Mouse (Mus musculus) c-Kit-negative CD71-positive TER-119-positive erythroid progenitor cells, embryonic 14.5 days (primary cell): ENCODE measurements around the gene Hepacam.

Experiments used
- DNase-seq: peaks from one replicate; pipeline ENCODE4 v3.0.0-alpha.2; 2013; ENCODE audit warnings: low read depth, low spot score

Gene Hepacam

DNA sequence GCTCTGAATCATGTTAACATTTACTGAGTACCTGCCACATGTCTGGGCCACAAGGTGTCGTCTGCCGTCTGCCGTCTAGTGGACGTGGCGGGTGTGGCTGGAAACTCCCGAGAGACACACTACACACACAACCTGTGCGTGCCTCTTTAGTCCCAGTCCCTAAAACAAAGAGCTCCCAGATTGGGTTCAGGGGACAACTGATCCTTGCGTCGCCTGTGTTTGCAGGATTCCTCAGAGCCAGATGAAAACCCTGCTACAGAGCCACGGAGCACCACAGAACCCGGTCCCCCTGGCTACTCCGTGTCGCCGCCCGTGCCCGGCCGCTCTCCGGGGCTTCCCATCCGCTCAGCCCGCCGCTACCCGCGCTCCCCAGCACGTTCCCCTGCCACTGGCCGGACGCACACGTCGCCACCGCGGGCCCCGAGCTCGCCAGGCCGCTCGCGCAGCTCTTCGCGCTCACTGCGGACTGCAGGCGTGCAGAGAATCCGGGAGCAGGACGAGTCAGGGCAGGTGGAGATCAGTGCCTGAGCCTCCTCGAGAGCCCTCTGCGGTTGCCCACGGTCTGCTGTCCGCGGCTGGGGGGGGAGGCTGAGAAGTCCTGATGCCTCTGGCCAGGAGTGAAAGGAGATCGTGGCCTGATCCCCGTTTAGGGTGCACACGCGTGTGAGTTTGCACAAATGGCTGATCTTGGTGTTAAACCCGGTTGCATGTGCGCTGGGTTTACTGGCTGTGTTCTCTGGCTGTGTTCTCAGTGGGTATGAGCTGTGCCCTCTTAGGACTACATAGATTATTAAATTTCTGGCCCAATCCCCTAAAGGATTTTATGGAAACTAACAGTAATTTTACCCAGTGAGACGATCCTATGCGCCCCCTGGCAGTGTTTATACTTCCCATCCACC, 17.4 kb downstream of the Hepacam start:
- DNase-seq: no peak

DNA sequence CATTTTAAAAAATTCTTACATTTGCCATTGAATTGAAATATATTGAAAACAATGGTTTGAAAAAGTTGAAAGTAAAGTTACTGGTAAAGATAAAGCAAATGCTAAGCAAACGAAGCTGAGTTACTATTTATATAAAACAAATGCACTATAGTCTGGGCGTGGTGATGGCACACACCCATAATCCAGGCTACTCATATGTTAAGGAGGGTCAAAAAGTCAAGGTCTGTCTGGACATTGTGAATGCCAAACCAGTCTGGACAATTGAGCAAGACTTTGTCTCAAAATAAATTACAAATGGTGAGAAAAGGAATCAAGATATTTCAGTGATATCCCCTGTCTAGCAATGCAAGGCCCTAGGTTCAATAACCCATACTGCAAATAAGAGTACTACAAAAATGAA, 23.7 kb downstream of the Hepacam start:
- no peak for DNase-seq

DNA sequence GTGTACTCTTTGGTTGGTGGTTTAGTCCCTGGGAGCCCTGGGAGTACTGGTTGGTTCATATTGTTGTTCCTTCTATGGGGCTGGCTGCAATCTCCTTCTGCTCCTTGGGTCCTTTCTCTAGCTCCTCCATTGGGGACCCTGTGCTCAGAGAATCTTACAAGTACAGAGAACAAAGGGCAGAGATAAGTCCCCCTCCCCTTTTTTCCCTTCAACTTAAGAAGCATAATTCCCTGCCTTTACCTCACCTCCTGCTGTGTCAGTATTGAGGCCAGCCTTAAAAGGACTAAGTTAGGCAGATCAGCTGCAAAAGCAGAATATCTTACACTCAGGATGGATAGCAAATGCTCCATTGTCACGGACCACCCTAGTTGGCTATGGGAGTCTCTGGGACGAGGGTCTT, 24.9 kb downstream of the Hepacam start:
- DNase-seq: no peak

DNA sequence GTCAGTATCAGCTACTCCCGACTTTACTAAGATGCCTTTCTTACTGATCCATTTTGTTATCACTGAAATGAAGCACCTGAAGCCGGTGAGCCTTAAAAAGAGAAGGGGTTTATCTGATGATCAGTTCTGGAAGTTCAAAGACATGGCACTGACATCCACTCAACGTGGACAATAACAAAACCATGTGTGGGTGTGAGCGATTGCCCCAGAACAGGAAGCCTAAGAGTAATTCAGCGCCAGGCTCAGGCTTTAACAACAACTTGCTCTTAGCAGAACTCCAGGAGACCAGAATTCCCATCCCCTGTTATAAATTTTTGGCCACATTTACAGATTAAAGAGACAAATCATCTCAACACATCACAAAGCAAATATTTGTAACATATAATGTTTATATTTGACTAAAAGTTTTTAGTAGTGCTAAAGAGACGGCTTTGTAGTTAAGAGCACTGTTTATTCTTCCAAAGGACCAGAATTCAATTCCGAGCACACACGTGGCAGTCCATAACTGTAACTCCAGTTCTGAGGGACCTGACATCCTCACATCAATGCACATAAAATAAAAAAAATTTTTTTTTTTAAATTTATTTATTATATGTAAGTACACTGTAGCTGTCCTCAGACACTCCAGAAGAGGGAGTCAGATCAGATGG, 26.5 kb downstream of the Hepacam start:
- no peak for DNase-seq

DNA sequence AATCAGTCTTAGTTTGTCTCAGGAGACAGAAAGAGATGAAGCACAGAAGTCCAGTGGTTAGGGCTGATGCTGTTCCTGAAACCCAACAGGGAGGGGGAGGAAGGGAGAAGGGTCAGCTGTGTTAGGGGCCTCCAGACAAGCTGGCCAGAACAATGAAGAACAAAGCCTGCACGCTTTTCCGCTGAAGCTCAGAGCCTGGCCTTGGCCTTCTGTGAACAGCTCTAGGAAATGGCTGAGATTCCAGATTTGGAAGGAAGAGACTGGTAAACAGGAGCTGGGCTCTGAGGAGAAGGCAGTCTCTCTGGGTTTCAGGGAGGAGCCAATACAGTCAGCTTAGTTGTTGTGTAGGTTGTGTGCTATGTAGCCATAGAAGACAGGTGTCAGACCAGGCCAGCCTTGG, 33.4 kb downstream of the Hepacam start:
- DNase-seq: no peak

DNA sequence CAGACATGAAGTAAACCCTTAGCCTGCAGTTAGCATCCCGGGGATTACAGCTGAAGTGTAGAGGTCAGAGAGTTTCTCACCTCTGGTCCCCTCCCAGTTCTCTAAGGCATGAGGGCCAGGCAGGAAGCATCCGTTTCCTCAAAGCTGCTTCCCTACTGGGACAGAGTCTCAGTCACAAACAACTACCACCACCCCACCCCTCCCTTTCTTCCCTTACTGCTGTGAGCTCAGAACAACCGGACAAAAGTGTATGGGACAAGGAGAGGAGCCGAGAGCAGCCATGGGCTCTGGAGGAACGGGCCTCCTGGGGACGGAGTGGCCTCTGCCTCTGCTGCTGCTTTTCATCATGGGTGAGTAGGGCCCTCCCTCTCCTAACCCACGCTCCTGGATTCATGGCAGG, 34.7 kb downstream of the Hepacam start, which contains the start of gene Robo4:
Robo4 (plus strand) TSS at position 96 of the 400 bp plus-strand sequence.
- no peak for DNase-seq

DNA sequence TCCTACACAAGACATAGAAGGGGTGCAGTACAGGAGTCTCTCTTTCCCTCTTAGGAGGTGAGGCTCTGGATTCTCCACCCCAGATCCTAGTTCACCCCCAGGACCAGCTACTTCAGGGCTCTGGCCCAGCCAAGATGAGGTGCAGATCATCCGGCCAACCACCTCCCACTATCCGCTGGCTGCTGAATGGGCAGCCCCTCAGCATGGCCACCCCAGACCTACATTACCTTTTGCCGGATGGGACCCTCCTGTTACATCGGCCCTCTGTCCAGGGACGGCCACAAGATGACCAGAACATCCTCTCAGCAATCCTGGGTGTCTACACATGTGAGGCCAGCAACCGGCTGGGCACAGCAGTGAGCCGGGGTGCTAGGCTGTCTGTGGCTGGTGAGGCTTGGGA, 35.4 kb downstream of the Hepacam start:
- DNase-seq: no peak

DNA sequence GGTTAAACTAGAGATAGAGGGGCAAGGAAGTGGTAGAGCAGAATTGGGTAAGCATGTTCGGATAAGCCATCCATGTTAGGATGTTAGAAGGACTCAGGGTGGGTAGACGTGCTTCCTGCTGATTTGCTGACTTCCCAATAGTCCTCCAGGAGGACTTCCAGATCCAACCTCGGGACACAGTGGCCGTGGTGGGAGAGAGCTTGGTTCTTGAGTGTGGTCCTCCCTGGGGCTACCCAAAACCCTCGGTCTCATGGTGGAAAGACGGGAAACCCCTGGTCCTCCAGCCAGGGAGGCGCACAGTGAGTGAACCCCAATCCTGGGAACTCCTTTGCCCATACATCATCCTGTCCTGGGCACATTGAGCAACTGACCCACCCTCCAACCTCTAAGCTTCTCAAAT, 35.9 kb downstream of the Hepacam start:
- no peak for DNase-seq

DNA sequence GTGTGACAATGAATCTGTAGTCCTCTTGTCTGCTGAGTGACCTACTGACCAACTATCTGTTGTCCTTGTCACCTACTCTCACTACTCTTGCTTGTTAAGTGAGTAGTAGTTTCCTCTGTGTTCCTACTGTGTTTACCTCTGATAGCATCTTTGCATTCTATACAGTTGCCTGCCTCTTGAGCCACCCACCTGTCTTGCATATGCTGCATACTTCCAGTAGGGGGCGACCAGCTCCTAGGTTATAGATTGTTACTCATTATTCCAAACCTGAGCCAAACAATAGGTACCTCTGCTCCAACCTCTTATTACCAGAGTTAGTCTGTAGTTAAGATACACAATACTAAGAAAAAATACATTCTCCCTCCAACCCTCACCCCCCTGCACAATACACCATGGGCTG, 39.2 kb downstream of the Hepacam start:
- no peak for DNase-seq

DNA sequence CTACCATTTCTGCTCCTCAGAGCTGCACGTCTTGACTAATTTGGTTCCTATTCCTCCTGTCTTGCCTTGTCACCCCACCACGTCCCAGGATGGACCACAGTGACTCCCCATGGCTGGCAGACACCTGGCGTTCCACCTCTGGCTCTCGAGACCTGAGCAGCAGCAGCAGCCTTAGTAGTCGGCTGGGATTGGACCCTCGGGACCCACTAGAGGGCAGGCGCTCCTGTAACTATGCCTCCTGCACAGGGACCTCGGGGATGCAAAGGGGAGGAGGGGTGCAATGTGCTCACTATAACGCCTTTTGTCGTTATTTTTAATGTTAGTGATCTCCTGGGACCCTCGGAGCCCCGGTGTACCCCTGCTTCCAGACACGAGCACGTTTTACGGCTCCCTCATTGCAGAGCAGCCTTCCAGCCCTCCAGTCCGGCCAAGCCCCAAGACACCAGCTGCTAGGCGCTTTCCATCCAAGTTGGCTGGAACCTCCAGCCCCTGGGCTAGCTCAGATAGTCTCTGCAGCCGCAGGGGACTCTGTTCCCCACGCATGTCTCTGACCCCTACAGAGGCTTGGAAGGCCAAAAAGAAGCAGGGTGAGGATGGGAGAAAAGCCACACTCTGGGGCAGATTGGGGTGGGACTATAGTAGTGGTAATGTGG, 40.8 kb downstream of the Hepacam start:
- no peak for DNase-seq

DNA sequence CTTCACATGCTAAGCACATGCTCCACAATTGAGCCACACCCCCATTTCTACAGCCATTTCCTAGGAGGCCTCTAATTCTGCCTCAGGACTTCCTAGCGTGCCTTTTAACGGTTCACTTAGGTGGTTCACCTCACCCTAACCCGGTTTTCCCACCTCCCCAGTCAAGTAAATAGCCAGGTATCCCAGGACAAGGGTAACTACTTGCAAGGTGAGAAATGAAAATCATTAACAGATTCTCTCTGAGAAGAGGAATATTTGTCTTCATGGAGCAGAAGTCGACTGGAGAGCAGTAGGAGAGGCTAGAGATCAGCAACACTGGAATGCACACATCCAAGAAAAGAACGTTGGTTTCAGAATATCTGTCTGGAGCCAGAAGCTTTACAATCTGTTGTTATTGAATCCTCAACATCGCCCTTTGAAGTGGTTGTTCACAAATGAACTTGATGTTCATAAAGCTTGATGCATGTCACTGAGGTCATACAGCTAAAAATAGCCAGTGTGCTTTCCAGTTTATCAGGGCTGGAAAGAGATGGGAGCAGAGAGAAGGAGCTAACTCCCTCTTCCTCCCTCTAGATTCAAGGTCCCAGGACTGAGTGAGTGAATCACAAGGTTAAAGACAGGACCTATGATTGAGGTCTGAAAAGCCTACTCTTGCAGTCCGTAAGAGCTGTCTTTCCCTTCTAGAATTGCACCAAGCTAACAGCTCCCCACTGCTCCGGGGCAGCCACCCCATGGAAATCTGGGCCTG, 42.7 kb downstream of the Hepacam start:
- no peak for DNase-seq

DNA sequence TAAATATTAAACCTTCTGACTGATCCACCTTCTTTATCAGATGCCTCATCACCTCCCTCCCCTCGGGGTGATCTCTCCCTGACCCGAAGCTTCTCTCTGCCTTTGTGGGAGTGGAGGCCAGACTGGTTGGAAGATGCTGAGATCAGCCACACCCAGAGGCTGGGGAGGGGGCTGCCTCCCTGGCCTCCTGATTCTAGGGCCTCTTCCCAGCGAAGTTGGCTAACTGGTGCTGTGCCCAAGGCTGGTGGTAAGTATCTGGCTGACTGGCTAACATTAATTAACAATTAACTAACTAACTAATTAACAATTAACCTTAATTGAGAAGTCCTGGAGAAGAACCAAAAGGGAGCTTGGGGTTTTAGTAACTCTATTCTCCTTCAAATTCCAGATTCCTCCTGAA, 45.8 kb downstream of the Hepacam start:
- DNase-seq: no peak

DNA sequence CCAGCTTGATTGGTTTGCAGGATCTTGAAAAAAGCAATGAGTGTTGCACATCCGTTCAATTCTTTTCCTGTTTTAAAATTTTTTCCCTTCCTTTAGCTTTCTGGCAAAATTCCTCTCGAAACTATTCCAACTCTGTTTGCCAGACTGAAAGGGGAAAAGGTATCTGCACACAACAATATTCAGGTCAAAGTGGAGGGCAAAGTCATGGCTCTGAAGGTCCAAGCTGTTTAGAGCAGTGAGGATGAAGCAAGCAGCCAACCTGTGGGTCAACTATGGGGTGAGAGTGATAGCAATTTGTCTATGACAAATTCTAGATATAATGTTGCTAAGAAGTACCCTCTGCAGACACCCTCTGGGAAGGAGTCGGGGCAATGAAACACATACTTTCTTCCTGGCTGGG, 47.5 kb downstream of the Hepacam start:
- no peak for DNase-seq

DNA sequence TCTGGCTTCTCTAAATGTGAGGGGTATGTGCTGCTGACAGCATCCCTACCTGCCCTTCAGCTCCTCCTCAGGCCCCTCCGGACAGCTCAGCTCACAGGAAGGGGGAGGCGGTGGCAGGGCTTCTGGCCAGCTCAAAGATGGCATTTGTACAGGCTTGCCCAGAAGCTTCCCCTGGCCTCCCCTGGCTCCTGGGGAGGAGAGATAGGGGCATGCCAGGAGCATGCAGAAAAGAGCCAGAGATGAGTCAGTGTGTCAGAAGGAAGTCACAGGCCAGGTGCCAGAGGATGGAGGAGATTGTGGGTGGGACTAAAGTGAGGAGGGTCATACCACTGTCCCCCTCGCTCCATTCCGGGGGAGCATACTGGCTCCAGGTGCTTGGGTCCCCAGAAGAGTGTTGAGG, 51.6 kb downstream of the Hepacam start:
- no peak for DNase-seq

DNA sequence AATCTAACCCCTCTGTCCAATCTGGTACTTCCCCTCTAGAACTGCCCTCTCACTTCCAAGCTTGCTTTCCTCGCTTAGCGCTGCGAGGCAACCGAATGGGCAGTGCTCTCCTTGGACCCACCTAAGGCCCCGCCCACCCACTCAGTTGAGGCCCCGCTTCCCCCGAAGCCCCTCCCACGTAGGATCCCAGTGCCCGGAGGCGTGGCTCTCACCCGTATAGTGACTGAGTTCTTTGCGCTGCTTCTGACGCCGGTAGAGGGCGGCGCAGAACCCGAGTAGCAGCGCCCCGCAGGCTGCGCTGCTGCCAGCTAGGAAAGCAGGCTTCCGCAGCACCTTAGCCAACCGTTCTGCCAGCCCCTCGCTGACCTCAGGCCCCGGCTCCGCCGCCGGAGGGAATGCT, 53.5 kb downstream of the Hepacam start:
- no peak for DNase-seq

DNA sequence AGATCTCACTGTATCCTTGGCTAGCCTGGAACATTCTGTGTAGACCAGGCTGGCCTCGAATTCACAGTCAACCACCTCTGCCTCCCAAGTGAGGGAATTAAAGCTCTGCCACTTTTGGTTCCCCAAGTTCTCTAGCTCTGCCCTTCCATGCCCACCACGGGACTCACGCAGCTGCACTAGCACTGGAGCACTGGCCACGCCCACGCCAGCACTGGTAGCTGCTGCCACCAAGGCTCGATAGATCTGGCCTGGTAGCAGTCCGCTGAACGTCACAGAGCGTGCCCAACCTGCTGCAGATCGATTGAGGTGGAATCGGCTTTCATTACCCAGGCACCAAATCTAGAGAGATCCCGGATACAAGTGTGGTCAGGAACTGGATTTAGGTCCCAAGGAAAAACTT, 54.1 kb downstream of the Hepacam start:
- no peak for DNase-seq

DNA sequence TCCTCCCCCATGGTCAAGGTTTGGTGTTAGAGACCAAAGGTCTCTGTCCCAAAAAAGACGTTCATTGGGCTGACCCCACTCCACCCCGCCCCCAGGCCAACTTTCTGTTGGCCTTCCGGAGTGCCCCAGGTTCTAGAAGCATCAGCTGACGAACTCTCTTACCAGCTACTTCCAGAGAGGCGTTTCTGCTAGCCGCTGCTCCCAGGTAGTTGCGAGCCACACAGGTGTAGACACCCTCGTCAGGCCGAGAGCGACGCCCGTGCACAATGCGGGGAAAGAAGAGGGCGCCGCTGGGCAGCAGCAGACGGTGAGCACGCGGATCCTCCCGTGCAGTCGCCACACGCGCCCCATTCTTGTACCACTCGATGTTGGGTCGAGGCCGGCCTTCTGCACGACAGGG, 62.2 kb downstream of the Hepacam start:
- DNase-seq: no peak

DNA sequence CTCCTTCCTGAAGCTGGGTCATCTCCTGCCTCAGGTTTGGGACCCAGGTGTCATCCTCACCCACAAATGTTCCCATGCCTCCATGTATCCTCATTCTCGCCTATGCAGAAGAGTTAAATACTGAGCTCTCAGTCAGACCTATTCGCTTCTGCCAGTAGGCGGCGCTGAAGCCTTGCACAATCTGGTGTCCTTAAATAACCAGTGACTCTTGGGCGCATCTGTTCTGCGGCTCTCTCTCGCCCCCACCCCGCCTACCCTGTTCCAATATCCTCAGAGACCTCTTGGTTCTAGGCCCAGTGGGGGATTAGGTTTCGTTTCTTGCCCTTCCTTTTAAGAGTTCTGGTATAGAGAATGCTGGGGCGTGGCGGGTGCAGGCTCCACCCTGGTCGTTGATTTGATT, 63.4 kb downstream of the Hepacam start:
- DNase-seq: peak; percentile 24

DNA sequence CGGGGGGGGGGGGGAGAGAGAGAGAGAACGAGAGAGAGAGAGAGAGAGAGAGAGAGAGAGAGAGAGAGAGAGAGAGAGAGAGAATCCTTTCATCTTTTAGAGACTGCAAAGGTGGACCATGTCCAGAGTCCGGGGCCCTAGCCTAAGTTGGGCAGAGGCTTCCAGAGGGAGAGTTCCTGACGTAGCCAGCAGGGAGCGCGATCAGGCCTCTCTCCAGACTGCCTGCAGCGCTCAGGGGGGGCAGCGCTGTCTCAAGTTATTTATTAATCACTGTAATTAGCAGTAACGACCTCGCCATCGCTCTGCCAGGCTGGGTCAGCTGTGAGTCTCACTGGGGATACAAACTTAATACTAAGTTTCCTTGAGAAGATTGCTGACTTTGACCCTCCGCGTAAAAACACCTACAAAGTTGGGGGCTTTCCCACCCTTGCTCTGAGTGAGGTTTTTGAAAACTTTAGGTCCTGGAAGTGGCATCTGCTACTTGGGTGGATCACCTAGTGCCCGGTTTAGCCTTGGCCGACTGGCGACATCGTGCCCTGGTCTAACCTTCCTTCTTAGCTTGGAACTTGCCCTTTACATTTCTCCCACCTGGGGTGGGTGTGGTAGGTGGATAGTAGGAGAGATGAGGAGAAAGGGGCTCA, 65.0 kb downstream of the Hepacam start:
- no peak for DNase-seq

DNA sequence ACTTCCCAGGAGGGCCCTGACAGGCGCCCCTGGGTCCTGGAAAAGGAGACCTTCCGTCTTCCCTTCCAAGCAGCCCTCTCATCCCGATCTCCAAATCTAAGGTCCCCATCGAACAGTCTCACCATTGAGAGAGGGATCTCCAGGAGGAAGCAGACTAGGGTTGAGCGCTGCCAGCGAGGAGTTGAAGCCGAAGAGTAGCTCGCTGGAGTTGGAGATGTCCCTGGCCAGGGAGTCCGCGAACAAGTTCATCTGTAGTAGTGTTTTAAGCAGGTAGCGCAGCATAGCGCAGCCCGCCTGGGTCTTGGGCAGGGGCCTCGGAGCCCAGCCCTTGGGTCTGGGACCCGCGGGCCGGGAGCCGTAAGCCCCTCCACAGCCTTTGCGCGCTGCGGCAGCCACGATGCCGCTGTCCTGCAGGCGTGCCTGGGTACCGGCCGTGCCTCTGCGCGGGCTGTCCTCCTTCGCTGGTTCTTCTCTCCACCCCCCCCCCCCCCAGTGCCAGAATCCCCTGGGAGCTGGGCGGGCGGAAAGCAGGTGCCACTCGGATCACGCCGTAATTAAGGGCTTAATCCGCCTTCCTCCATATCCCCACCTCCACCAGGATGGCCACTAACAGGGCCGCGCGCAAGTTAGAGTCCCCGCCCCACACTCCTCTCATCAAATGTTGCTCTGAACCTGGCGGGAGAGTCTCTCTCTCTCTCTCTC, 65.7 kb downstream of the Hepacam start, which contains the start of gene Robo3:
Robo3 (minus strand) TSS at position 527 of the 702 bp plus-strand sequence.
- no peak for DNase-seq
